Comparison of ENCODE assay signal across 25 mouse cellular contexts in the genomic region with DNA sequence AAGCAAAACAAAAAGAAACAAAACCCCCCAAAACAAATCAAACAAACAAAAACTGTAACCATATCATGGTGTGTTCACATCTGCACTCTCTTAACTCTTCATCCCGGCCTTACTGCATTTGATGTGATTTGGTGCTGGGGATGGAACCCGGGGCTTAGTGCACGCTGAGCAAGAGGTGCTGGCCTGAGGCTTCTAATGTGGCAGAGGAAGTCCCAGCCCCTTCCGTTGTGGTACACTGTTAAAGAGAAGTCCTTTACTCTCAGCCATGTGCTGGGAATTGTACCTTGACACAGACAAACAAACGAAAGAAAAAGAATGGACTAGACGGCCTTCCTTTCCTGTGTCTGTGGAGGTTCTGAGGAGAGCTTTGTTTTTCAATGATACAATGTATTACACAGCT. TPM values are rescaled to one million over a fixed set of nuclear protein-coding genes. Genes with fewer than 3 reads are reported as not detected.
DNase-seq lines count a peak whose midpoint lies in the region; ATAC-seq and TF ChIP-seq lines count a peak whose summit lies in the region.
"Had no signal": no experiment of that assay in that cellular context is flagged by ENCODE, and none has a peak within 500 bp of the region (broad histone marks: within the 10 kb centered on the region; RNA-seq: fewer than 3 reads in every experiment).

No protein-coding gene starts in this region.

- no peak for TF ChIP-seq POLR2A in testis, adult 2 months (IDR thresholded peaks at IDR 0.05; ENCODE audit: control insufficient read depth, low read depth, low read length)

- ATAC-seq in monocyte, adult 5-6 weeks (replicated peaks; ENCODE audit: insufficient number of reproducible peaks, low FRiP score, low TSS enrichment, poor library complexity, severe bottlenecking) = 0 out of 2 replicates have a peak, but pooled peaks have one; percentile 48
- ATAC-seq: CD4-positive, CD25-positive, alpha-beta regulatory T cell, adult 4 months; forebrain, embryonic 14.5 days; hindbrain, embryonic 16.5 days had no signal

- H3K27me3 ChIP-seq in testis, adult 2 months (ENCODE audit: control insufficient read depth, insufficient read depth, low read length) = no peaks in the 10 kb centered on the region
- H3K27me3 ChIP-seq: embryonic facial prominence, embryonic 15.5 days; heart, embryonic 12.5 days; hindbrain, embryonic 12.5 days had no signal

- no peaks in the 10 kb centered on the region for H3K36me3 ChIP-seq in testis, adult 2 months (ENCODE audit: control insufficient read depth, insufficient read depth, low read length)
- H3K36me3 ChIP-seq: embryonic facial prominence, embryonic 15.5 days; forebrain, embryonic 10.5 days; G1E; heart, embryonic 12.5 days; hindbrain, embryonic 12.5 days had no signal

- TF ChIP-seq CTCF in testis, adult 2 months (IDR thresholded peaks at IDR 0.05; ENCODE audit: control insufficient read depth, insufficient read depth, insufficient replicate concordance, low read depth, low read length) = no peak

- peak overlapping the region; percentile 62 for H3K27ac ChIP-seq in testis, adult 2 months (ENCODE audit: control insufficient read depth, insufficient read depth, low read depth, low read length)
- H3K27ac ChIP-seq: embryonic facial prominence, embryonic 15.5 days; forebrain, embryonic 10.5 days; heart, adult 2 months; hindbrain, embryonic 12.5 days had no signal

- H3K4me3 ChIP-seq in testis, adult 2 months (ENCODE audit: control insufficient read depth, low read depth, low read length) = no peak overlapping the region
- H3K4me3 ChIP-seq: embryonic facial prominence, embryonic 15.5 days; erythroblast, embryonic 14.5 days; forebrain, embryonic 10.5 days; heart, adult 2 months; heart, embryonic 12.5 days; hindbrain, embryonic 12.5 days had no signal

- no peak for DNase-seq in testis, postnatal 14 days (ENCODE audit: low spot score)
- peak; percentile 32 for DNase-seq in induced T-regulatory cell, adult 2 months (ENCODE audit: low read depth)
- DNase-seq in gastrocnemius, adult 8-10 months (ENCODE audit: low spot score in 2 of 2) = no peak
- DNase-seq in heart, postnatal 36 days = no peak
- DNase-seq: adrenal gland, adult 8-10 months; adrenal gland, postnatal 36 days; B cell, adult 2 months; cerebellum, adult 2 months; cerebellum, postnatal 10 days; embryo, embryonic 11 days; gastrocnemius, postnatal 10 days; heart, adult 2 months had no signal

- intact Hi-C loops in heart, postnatal 36 days (cut with DNase I) = no loop called here

- H3K4me1 ChIP-seq in testis, adult 2 months (ENCODE audit: control insufficient read depth, insufficient read depth, low read length) = peaks cover 4% of the 10 kb centered on the region

RNA-seq across cellular contexts. Expression of gene 4930539E08Rik, which starts 7.0 kb away (rescaled TPM):
- polyA plus RNA-seq in testis, adult 2 months (2012; rRNA removed) = 4.7 and 4.9 TPM in 2 replicates
- 0.38 to 0.78 TPM in 2 of 3 replicates, not detected in the other for total RNA-seq in monocyte, adult 5-6 weeks (2017)
- total RNA-seq in gastrocnemius, adult 8-10 months (2022) = not detected
- total RNA-seq in heart, postnatal 36 days (2021) = not detected
- total RNA-seq: adrenal gland, postnatal 36 days; heart, adult 2 months had no signal
- polyA plus RNA-seq: erythroblast, embryonic 14.5 days; G1E had no signal

RNA-seq across cellular contexts. Expression of gene Pxt1, which starts 21.5 kb away (rescaled TPM):
- 189 and 199 TPM in 2 replicates for polyA plus RNA-seq in testis, adult 2 months (2012; rRNA removed)
- total RNA-seq in monocyte, adult 5-6 weeks (2017) = not detected in 3 replicates
- not detected for total RNA-seq in gastrocnemius, adult 8-10 months (2022)
- total RNA-seq in heart, postnatal 36 days (2021) = under 1 TPM in 1 of 2 experiments, not detected in 1; 0.39 TPM
- total RNA-seq: adrenal gland, adult 8-10 months; adrenal gland, postnatal 36 days; G1E; gastrocnemius, postnatal 10 days; gastrocnemius, postnatal 4 days had no signal
- polyA plus RNA-seq: CD4-positive, CD25-positive, alpha-beta regulatory T cell, adult 4 months; cerebellum, adult 2 months; embryonic facial prominence, embryonic 11.5 days; forebrain, embryonic 10.5 days; forebrain, embryonic 14.5 days; heart, embryonic 12.5 days; hindbrain, embryonic 12.5 days; hindbrain, embryonic 16.5 days had no signal

RNA-seq across cellular contexts. Expression of gene Kctd20, which starts 29.7 kb away (rescaled TPM):
- 34.2 and 34.6 TPM in 2 replicates for polyA plus RNA-seq in testis, adult 2 months (2012; rRNA removed)
- 67.0 to 103 TPM (median 95.1 TPM) in 3 replicates for total RNA-seq in monocyte, adult 5-6 weeks (2017)
- total RNA-seq in gastrocnemius, adult 8-10 months (2022) = 10 to 100 TPM; 27.0 to 38.6 (median 28.7) TPM
- 10 to 100 TPM; 53.3 to 55.5 TPM for total RNA-seq in heart, postnatal 36 days (2021)
